Mouse (Mus musculus): Measurements from ENCODE around the gene Arhgef18. TPM values are rescaled to one million over a fixed set of nuclear protein-coding genes. Genes with fewer than 3 reads are reported as not detected.

Gene Arhgef18
- polyA plus RNA-seq, 1 experiment from 2014 or later = 6.6 TPM

DNA sequence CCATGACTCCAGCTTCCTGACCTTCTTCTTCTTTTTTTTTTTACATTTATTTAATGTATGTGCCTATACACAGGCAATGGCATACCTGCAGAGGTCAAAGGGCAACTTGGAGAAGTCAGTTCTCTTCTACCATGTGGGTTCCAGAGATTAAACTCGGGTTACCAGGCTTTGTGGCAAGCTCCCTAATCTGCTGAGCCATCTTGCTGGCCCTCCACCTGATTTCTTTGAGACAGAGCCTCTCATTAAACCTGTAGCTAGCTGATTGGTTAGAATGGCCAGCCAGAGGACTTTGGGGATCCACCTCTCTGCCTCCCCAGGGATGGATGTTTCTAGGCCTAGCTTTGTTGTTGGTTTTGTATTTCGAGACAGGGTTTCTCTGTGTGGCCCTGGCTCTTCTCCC lies 18.3 kb downstream of the Arhgef18 start:
- no peaks in the 10 kb centered on the region for H3K27me3 ChIP-seq (replicated peaks)
- no peak overlapping the region for H3K9ac ChIP-seq
- peak overlapping the region; percentile 48 for H3K27ac ChIP-seq
- no peaks in the 10 kb centered on the region for H3K36me3 ChIP-seq
- H3K4me3 ChIP-seq (replicated peaks) = no peak overlapping the region
- no peak for ATAC-seq
- H3K4me1 ChIP-seq (replicated peaks) = peaks cover 13% of the 10 kb centered on the region; the same call in 1 of the 2 replicates
- H3K4me2 ChIP-seq (replicated peaks) = no peak overlapping the region
- H3K9me3 ChIP-seq = no peaks in the 10 kb centered on the region
- 75% methylated on average over 2 of the region's 2 CpGs for WGBS

DNA sequence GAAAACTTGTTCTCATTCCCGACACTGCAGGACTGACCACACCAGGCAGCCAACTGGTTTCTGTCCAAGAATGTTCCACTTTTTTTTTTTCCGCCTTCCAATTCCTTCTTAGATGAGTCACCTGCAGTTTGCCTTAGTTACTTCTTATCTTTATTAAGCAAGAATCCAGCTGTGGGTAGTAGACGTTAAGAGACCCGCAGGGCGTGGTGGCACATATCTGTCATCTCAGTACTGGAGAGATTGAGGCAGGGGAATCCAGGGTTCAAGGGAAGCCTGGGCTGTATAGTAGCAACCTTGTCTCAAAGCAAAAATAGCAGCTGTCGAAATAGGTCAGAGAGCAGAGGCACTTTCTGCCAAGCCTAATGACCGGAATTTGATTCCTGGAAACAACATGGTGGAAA lies 19.1 kb downstream of the Arhgef18 start:
- peaks cover 15% of the 10 kb centered on the region; the same call in 1 of the 2 replicates for H3K4me1 ChIP-seq (replicated peaks)
- 57% methylated on average over 7 of the region's 7 CpGs for WGBS
- no peak overlapping the region for H3K4me2 ChIP-seq (replicated peaks)
- ATAC-seq = peak; percentile 93
- H3K36me3 ChIP-seq = no peaks in the 10 kb centered on the region
- no peaks in the 10 kb centered on the region for H3K9me3 ChIP-seq
- no peaks in the 10 kb centered on the region for H3K27me3 ChIP-seq (replicated peaks)
- peak overlapping the region; percentile 48 for H3K27ac ChIP-seq
- H3K9ac ChIP-seq = no peak overlapping the region
- H3K4me3 ChIP-seq (replicated peaks) = no peak overlapping the region

DNA sequence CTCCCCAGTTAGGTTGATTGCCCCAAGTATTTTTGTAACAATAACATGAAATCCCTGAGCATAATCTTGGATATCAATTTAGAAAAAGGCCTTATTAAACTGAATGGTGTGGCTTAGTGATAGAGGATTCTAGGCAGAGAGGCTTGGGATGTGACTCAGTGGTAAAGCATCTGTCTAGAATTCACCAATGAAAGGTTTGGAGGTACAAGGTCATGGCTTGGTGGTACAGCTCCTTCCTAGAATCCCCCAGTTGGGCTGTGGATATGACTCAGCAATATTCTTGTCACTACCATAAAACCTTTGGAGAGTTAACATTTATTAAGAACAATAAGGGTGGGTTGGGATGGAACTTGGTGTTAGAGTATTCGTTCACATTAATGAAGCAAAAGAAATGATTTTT lies 20.0 kb downstream of the Arhgef18 start:
- Histone ChIP-seq H3K27ac (0 out of 2 replicates have a peak overlapping the region, but pooled peaks have one; percentile 44), H3K36me3 (no peaks in the 10 kb centered on the region), H3K9me3 (no peaks in the 10 kb centered on the region), H3K4me2 (replicated peaks) (no peak overlapping the region), H3K4me1 (replicated peaks) (peaks cover 17% of the 10 kb centered on the region), H3K27me3 (replicated peaks) (no peaks in the 10 kb centered on the region), H3K9ac (no peak overlapping the region), H3K4me3 (replicated peaks) (no peak overlapping the region)
- 95% methylated on average over 1 of the region's 1 CpGs for WGBS
- no peak for ATAC-seq

DNA sequence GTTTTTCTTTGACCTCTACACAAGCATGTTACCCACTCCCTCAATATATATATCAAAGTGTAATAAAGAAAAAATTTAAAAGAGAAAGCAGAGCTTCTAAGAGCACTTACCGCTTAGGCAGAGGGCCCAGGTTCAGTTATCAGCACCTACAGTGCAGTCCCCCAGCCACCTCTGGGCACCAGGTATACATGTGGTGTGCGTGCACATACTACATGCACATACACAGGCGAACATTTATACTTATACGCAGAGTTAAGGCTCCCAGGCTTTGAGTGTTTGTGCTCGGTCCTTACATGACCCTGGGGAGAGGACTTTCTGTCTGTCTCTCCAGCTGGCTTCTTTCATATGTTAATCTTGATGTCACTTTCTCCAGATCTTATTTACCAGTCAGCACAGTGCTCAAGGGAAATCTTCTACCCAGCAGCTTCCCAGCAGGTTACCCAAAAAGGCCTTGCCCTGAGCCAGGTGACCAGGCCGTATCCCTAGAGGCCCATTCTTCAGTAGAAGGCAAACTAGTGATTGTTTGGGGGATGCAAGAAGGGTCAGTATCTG lies 21.9 kb downstream of the Arhgef18 start:
- H3K27me3 ChIP-seq (replicated peaks) = no peaks in the 10 kb centered on the region
- peaks cover 17% of the 10 kb centered on the region for H3K4me1 ChIP-seq (replicated peaks)
- ATAC-seq = no peak
- H3K4me2 ChIP-seq (replicated peaks) = no peak overlapping the region
- no peak overlapping the region for H3K9ac ChIP-seq
- no peaks in the 10 kb centered on the region for H3K9me3 ChIP-seq
- no peaks in the 10 kb centered on the region for H3K36me3 ChIP-seq
- 72% methylated on average over 6 of the region's 6 CpGs for WGBS
- H3K4me3 ChIP-seq (replicated peaks) = no peak overlapping the region
- no peak overlapping the region for H3K27ac ChIP-seq

DNA sequence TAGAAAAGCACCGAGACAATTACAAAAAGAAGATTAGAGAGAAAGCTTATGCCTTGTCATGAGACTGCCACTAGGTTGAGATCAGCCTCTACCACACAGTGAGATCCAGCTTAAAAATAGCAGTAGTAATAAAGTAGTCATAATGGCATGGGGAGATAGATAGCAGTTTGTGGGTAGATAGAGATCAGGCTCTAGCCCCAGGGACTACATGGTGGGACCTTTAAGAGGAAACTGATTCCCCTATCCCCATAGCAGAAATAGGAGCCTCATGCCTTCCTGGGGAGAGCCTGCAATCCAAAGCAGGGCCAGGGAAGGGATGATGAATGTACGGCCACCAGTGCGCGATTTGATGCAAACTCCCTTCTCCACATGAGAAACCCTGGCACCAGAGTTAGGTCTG lies 22.5 kb downstream of the Arhgef18 start:
- H3K4me3 ChIP-seq (replicated peaks) = no peak overlapping the region
- ATAC-seq = no peak
- H3K4me2 ChIP-seq (replicated peaks) = no peak overlapping the region
- H3K36me3 ChIP-seq = no peaks in the 10 kb centered on the region
- H3K27ac ChIP-seq = no peak overlapping the region
- H3K4me1 ChIP-seq (replicated peaks) = peaks cover 17% of the 10 kb centered on the region
- no peak overlapping the region for H3K9ac ChIP-seq
- H3K27me3 ChIP-seq (replicated peaks) = no peaks in the 10 kb centered on the region
- no peaks in the 10 kb centered on the region for H3K9me3 ChIP-seq
- WGBS = 81% methylated on average over 4 of the region's 4 CpGs

DNA sequence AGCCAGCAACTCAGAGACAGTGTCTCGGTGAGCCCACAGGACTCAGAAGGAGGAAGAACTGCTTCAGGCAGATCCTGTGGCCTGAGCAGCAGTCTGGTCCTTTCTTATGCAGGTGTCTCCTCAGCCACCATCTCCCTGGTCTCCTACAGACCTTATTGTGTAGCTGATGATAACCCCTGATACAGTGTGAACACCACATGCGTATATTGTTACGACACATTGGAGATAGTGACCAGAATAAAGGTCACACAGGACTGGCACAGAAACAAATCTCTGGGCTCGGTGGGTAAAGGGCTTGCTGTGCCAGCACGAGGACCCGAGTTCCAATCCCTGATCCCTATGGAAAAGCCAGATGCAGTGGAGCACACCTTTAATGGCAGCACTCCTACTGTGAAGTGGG lies 22.9 kb downstream of the Arhgef18 start:
- Histone ChIP-seq H3K4me3 (replicated peaks) (no peak overlapping the region), H3K36me3 (no peaks in the 10 kb centered on the region), H3K27me3 (replicated peaks) (no peaks in the 10 kb centered on the region), H3K9ac (no peak overlapping the region), H3K4me2 (replicated peaks) (no peak overlapping the region), H3K27ac (no peak overlapping the region), H3K9me3 (no peaks in the 10 kb centered on the region), H3K4me1 (replicated peaks) (peaks cover 17% of the 10 kb centered on the region)
- ATAC-seq = no peak
- WGBS = 85% methylated on average over 6 of the region's 6 CpGs

DNA sequence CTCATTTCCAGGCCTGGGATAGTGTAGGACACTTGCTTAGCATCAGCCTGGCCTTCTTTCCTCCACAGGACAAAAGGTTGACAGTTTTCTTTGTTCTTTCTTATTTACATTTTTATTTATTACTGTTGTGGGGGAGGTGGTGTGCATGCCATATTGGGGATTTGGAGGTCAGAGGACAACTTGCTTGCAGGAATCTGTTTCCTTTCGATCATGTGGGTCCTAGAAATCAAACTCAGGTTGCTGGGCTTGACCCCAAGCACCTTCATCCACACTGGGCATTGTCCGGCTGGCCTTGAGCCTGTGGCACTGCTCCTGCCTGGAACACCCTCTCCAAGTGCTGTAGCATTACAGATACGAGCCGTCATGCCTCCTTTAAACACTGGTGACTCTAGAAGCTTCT lies 24.0 kb downstream of the Arhgef18 start:
- Histone ChIP-seq H3K36me3 (no peaks in the 10 kb centered on the region), H3K9ac (no peak overlapping the region), H3K4me2 (replicated peaks) (no peak overlapping the region), H3K4me1 (replicated peaks) (peaks cover 11% of the 10 kb centered on the region), H3K4me3 (replicated peaks) (no peak overlapping the region), H3K9me3 (no peaks in the 10 kb centered on the region), H3K27me3 (replicated peaks) (no peaks in the 10 kb centered on the region), H3K27ac (0 out of 2 replicates have a peak overlapping the region, but pooled peaks have one; percentile 13)
- ATAC-seq = no peak
- WGBS = 47% methylated on average over 4 of the region's 4 CpGs

DNA sequence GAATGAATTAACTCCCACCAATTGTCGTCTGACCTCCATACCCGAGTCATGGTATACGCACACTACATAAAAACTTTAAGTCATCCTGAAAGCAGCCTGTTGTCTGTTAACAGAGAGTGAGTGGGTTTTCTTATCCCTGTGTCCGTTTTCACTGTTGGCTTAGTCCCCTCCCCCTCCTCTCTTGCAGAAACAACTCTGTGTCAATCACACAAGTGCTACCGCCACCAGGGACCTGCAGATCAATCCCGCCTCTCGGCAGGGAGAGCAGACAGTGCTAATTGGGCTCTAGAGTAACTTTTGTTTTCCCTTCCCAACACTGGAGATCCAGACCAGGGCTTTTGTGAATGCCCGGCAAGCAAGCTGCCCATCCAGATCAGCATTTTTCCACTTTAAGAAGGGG lies 24.6 kb downstream of the Arhgef18 start:
- H3K4me2 ChIP-seq (replicated peaks) = no peak overlapping the region
- WGBS = 21% methylated on average over 8 of the region's 8 CpGs
- H3K9ac ChIP-seq = no peak overlapping the region
- ATAC-seq = peak; percentile 39
- peak overlapping the region; percentile 48; the same call in 1 of the 2 replicates for H3K27ac ChIP-seq
- no peaks in the 10 kb centered on the region for H3K9me3 ChIP-seq
- H3K4me1 ChIP-seq (replicated peaks) = peaks cover 5% of the 10 kb centered on the region; the same call in 1 of the 2 replicates
- no peaks in the 10 kb centered on the region for H3K27me3 ChIP-seq (replicated peaks)
- H3K4me3 ChIP-seq (replicated peaks) = no peak overlapping the region
- H3K36me3 ChIP-seq = no peaks in the 10 kb centered on the region

DNA sequence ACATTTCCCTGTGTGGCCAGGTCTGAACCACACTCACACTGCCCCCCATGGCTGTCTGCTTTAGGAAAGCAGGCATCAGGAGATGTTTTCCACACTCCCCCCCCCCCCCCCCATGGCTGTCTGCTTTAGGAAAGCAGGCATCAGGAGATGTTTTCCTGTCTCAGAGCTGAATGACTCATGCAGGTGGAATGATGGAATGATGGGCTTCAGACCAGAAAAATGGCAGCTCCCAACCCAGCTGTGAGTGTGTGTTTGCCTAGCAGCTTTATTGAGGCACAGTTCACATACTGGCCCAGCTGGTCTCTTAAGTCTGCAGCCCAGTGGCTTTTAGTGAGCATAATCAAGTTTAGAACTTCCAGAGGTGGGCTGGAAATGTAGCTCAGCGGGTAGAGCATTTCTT lies 25.3 kb downstream of the Arhgef18 start:
- H3K4me1 ChIP-seq (replicated peaks) = peaks cover 3% of the 10 kb centered on the region; the same call in 1 of the 2 replicates

DNA sequence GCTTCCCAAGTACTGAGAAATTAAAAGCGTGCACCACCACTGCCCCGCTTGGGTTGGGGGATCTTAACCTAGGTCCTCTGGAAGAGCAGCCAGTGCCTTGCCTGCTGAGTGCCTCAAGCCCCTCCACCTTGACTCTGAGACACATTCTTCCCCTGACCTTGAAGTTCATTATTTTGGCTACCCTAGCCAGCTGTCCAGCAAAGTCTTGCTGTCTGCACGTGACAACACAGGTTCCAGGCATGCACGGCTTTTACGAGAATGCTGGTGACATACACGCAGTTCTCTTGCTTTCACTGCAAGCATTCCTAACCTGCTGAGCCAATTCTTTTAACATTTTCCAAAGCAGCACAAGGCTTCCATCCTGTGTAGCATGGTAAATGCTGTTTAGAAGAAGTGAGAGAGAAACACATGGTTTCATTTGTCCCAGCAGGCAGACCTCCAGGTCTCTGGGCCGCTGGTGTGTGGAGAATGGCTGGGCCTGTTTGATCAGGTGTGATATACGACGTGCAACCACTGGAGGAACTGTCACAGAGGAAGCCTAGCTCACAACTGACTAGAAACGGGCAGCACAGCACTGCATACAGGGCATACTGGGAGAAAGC lies 27.4 kb downstream of the Arhgef18 start:
- WGBS = 67% methylated on average over 10 of the region's 10 CpGs
- H3K9ac ChIP-seq = no peak overlapping the region
- no peak overlapping the region for H3K4me2 ChIP-seq (replicated peaks)
- H3K27ac ChIP-seq = no peak overlapping the region
- H3K27me3 ChIP-seq (replicated peaks) = no peaks in the 10 kb centered on the region
- no peak for ATAC-seq
- H3K4me1 ChIP-seq (replicated peaks) = peaks cover 3% of the 10 kb centered on the region; the same call in 1 of the 2 replicates
- H3K4me3 ChIP-seq (replicated peaks) = no peak overlapping the region
- H3K36me3 ChIP-seq = no peaks in the 10 kb centered on the region
- no peaks in the 10 kb centered on the region for H3K9me3 ChIP-seq

More for the DNA sequence above, 25.3 kb downstream of the Arhgef18 start:
- H3K36me3 ChIP-seq = no peaks in the 10 kb centered on the region
- WGBS = 75% methylated on average over 1 of the region's 1 CpGs
- no peak overlapping the region for H3K4me3 ChIP-seq (replicated peaks)
- ATAC-seq = peak; percentile 48
- peak overlapping the region; percentile 48; the same call in 1 of the 2 replicates for H3K27ac ChIP-seq
- H3K27me3 ChIP-seq (replicated peaks) = no peaks in the 10 kb centered on the region
- H3K4me2 ChIP-seq (replicated peaks) = no peak overlapping the region
- no peaks in the 10 kb centered on the region for H3K9me3 ChIP-seq
- H3K9ac ChIP-seq = no peak overlapping the region

DNA sequence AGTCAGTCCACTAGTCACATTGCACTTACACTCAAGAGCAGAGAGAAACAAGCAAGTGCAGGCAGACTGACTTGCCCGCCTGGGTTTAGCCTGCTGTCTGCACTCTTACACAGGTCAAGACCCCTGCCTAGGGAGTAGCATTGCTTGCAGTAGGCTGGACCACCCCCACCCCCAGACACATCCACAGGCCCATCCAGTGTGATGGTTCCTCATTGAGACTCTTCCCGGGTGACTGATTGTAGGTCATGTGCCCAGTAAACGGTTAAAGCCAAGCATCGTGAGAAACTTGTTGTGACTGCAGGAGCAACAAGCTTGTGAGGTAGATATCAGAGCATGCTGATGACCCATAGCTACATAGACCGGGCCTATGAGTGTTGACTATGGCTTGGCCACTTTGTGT lies 28.7 kb downstream of the Arhgef18 start:
- Histone ChIP-seq H3K27me3 (replicated peaks) (no peaks in the 10 kb centered on the region), H3K4me1 (replicated peaks) (peaks cover 3% of the 10 kb centered on the region; the same call in 1 of the 2 replicates), H3K36me3 (no peaks in the 10 kb centered on the region), H3K9me3 (no peaks in the 10 kb centered on the region), H3K4me2 (replicated peaks) (no peak overlapping the region), H3K27ac (no peak overlapping the region), H3K9ac (no peak overlapping the region), H3K4me3 (replicated peaks) (no peak overlapping the region)
- no peak for ATAC-seq
- 89% methylated on average over 5 of the region's 5 CpGs for WGBS

DNA sequence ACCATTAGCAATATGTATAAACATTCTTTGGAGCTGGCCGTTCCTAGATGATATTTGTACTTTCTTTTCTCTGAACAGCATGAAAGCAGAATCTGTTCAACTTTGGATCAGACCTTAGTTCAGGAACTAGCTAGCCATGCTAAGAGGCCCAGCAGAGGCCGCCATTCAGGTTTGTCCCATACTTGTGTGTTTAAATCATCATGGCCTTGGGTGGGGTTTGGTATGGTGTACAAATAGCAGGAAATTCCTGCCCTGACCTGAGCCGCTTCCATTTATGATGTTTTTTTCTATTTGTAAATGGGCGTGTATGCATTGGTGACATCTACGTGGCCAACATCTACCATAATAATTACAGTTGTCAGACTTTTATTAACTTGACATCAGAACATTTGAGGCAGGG lies 32.4 kb downstream of the Arhgef18 start:
- no peaks in the 10 kb centered on the region for H3K4me1 ChIP-seq (replicated peaks)
- no peaks in the 10 kb centered on the region for H3K9me3 ChIP-seq
- no peak overlapping the region for H3K4me3 ChIP-seq (replicated peaks)
- no peak overlapping the region for H3K9ac ChIP-seq
- no peak overlapping the region for H3K27ac ChIP-seq
- 64% methylated on average over 5 of the region's 5 CpGs for WGBS
- 0 out of 2 replicates have a peak, but pooled peaks cover 3% of the 10 kb centered on the region for H3K36me3 ChIP-seq
- peak; percentile 67 for ATAC-seq
- no peak overlapping the region for H3K4me2 ChIP-seq (replicated peaks)
- H3K27me3 ChIP-seq (replicated peaks) = no peaks in the 10 kb centered on the region

DNA sequence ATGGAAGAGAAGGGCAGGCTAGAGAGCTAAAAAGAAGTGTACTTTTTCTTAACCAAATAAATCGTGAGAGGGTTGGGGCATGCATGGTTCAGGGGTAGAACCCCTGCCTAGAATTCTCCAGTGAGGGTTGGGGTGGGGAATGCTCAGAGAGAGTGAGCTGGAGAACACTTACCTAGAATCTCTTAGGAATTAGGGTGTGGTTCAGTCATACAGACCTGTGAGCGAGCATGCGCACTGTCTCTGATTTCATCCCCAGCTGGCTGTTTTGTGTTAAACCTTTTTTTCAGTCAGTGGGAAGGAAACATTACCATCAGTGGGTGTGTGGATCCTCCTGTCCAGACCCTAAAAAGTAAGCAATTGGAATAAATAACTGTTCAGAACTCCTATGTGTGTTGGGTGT lies 33.4 kb downstream of the Arhgef18 start:
- ATAC-seq = peak; percentile 32; the same call in 1 of the 2 replicates
- H3K4me2 ChIP-seq (replicated peaks) = no peak overlapping the region
- H3K27me3 ChIP-seq (replicated peaks) = no peaks in the 10 kb centered on the region
- H3K27ac ChIP-seq = no peak overlapping the region
- no peak overlapping the region for H3K4me3 ChIP-seq (replicated peaks)
- H3K9me3 ChIP-seq = no peaks in the 10 kb centered on the region
- no peak overlapping the region for H3K9ac ChIP-seq
- 80% methylated on average over 3 of the region's 3 CpGs for WGBS
- H3K4me1 ChIP-seq (replicated peaks) = no peaks in the 10 kb centered on the region
- H3K36me3 ChIP-seq = 0 out of 2 replicates have a peak, but pooled peaks cover 3% of the 10 kb centered on the region

Measured in intestine, embryonic 15.5 days (tissue).